Mouse (Mus musculus): ENCODE measurements around the gene Tom1l2.

- TF ChIP-seq CTCF (IDR thresholded peaks at IDR 0.05; ENCODE audit: low read depth), result no peak
- no peak for TF ChIP-seq EP300 (IDR thresholded peaks at IDR 0.05; ENCODE audit: low read depth)
Observed at GRCm38 (mm10) chr11:60277164-60277740, 75.5 kb downstream of the Tom1l2 start.
